10 mouse cellular contexts compared by ENCODE assay signal in the genomic region with DNA sequence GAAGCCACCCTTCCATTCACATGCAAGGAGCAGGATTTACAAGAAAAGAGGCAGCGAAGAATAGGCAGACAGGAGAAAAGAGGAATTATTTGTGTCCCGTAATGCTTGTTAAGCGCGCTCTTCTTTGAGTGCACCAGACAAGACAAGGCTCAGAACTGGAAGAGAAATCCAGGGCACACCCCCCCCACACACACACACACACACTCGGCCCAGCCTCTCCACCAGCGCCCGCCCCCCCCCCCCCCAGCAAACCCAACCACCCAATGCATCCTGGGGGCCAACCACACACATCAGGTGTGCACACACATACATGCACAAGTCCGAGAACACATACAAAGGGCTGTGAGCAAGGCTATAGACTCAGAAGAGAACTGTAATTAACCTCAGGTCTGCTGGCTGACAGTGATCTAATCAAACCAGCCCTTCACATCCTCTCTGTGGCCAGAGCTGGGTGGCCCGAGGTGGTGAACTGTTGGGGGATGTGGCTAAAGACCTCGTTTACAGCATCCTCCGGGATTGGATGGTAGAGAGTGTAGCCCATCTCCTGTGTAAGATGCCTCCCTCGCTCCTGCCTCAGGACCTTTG.
DNase-seq lines count a peak whose midpoint lies in the region; ATAC-seq and TF ChIP-seq lines count a peak whose summit lies in the region.
"Had no signal": no experiment of that assay in that cellular context is flagged by ENCODE, and none has a peak within 500 bp of the region (broad histone marks: within the 10 kb centered on the region; RNA-seq: fewer than 3 reads in every experiment).

No protein-coding gene starts in this region.

- peaks cover 56% of the 10 kb centered on the region for H3K27me3 ChIP-seq in lung, embryonic 15.5 days
- H3K27me3 ChIP-seq in lung, postnatal 0 days (replicated peaks; ENCODE audit: insufficient read depth, low read length), result peaks cover 5% of the 10 kb centered on the region; the same call in 1 of the 2 replicates
- no peaks in the 10 kb centered on the region for H3K27me3 ChIP-seq in forebrain, embryonic 16.5 days (replicated peaks; ENCODE audit: control insufficient read depth, insufficient read depth, low read length)
- peaks cover 71% of the 10 kb centered on the region for H3K27me3 ChIP-seq in limb, embryonic 15.5 days

- ATAC-seq in lung, embryonic 15.5 days (ENCODE audit: borderline replicate concordance, extremely low read depth, low FRiP score, low TSS enrichment), result no peak
- no peak for ATAC-seq in lung, postnatal 0 days
- peak; percentile 46 for ATAC-seq in forebrain, embryonic 16.5 days
- ATAC-seq in limb, embryonic 15.5 days (ENCODE audit: insufficient number of reproducible peaks, low FRiP score, low TSS enrichment, low read depth), result no peak
- no peak for ATAC-seq in activated CD4-positive, CD25-positive, alpha-beta regulatory T cell, adult 4 months
- ATAC-seq: liver, postnatal 0 days had no signal

- H3K36me3 ChIP-seq in lung, embryonic 15.5 days, result no peaks in the 10 kb centered on the region
- H3K36me3 ChIP-seq in lung, postnatal 0 days (ENCODE audit: insufficient read depth, low read length), result no peaks in the 10 kb centered on the region
- no peaks in the 10 kb centered on the region for H3K36me3 ChIP-seq in forebrain, embryonic 16.5 days (ENCODE audit: control insufficient read depth, insufficient read depth)
- H3K36me3 ChIP-seq in limb, embryonic 15.5 days, result no peaks in the 10 kb centered on the region

- TF ChIP-seq EP300 in lung, postnatal 0 days (IDR thresholded peaks at IDR 0.05), result no peak

- no peak overlapping the region for H3K4me3 ChIP-seq in lung, embryonic 15.5 days
- H3K4me3 ChIP-seq in lung, postnatal 0 days (ENCODE audit: low read depth, low read length), result no peak overlapping the region
- H3K4me3 ChIP-seq in forebrain, embryonic 16.5 days (replicated peaks; ENCODE audit: low read length), result peak overlapping the region; percentile 33
- peak overlapping the region; percentile 15; the same call in 1 of the 2 replicates for H3K4me3 ChIP-seq in limb, embryonic 15.5 days

- no peak for DNase-seq in lung, postnatal 0 days (ENCODE audit: low spot score)
- DNase-seq in adipocyte (ENCODE audit: low spot score) (no peak), MN1 (ENCODE audit: low spot score) (no peak)
- DNase-seq in lung, postnatal 36 days, result no peak
- DNase-seq: kidney, adult 18-20 months; liver, postnatal 0 days had no signal

- H3K4me2 ChIP-seq in lung, embryonic 15.5 days, result peak overlapping the region; percentile 33
- no peak overlapping the region for H3K4me2 ChIP-seq in lung, postnatal 0 days (replicated peaks; ENCODE audit: low read depth, low read length)
- peak overlapping the region; percentile 68 for H3K4me2 ChIP-seq in forebrain, embryonic 16.5 days (ENCODE audit: low read length)
- H3K4me2 ChIP-seq in limb, embryonic 15.5 days, result peak overlapping the region; percentile 40

- no peak overlapping the region for H3K27ac ChIP-seq in lung, embryonic 15.5 days
- no peak overlapping the region for H3K27ac ChIP-seq in lung, postnatal 0 days (ENCODE audit: low read length)
- no peak overlapping the region for H3K27ac ChIP-seq in forebrain, embryonic 16.5 days (ENCODE audit: low read length)
- no peak overlapping the region for H3K27ac ChIP-seq in limb, embryonic 15.5 days

- no peak overlapping the region for H3K9ac ChIP-seq in lung, embryonic 15.5 days
- no peak overlapping the region for H3K9ac ChIP-seq in lung, postnatal 0 days (replicated peaks; ENCODE audit: low read depth)
- peak overlapping the region; percentile 67 for H3K9ac ChIP-seq in forebrain, embryonic 16.5 days (replicated peaks; ENCODE audit: low read depth, low read length)
- no peak overlapping the region for H3K9ac ChIP-seq in limb, embryonic 15.5 days
- H3K9ac ChIP-seq: liver, postnatal 0 days had no signal

- 25% methylated on average over 12 of the region's 12 CpGs for WGBS in lung, embryonic 15.5 days
- WGBS in lung, postnatal 0 days, result 23% methylated on average over 12 of the region's 12 CpGs
- 8% methylated on average over 11 of the region's 12 CpGs for WGBS in forebrain, embryonic 16.5 days
- WGBS in limb, embryonic 15.5 days, result 16% methylated on average over 11 of the region's 12 CpGs

- no peak for TF ChIP-seq CTCF in lung, postnatal 0 days (IDR thresholded peaks at IDR 0.05)

- no peaks in the 10 kb centered on the region for H3K9me3 ChIP-seq in lung, embryonic 15.5 days
- H3K9me3 ChIP-seq in lung, postnatal 0 days (ENCODE audit: low read length), result no peaks in the 10 kb centered on the region
- no peaks in the 10 kb centered on the region for H3K9me3 ChIP-seq in forebrain, embryonic 16.5 days (ENCODE audit: control insufficient read depth, low read length)
- H3K9me3 ChIP-seq in limb, embryonic 15.5 days, result no peaks in the 10 kb centered on the region

- H3K4me1 ChIP-seq in lung, embryonic 15.5 days, result no peaks in the 10 kb centered on the region
- no peaks in the 10 kb centered on the region for H3K4me1 ChIP-seq in lung, postnatal 0 days (ENCODE audit: insufficient read depth, low read depth, low read length)
- H3K4me1 ChIP-seq in forebrain, embryonic 16.5 days (replicated peaks; ENCODE audit: control insufficient read depth, insufficient read depth, low read length), result peaks cover 13% of the 10 kb centered on the region
- H3K4me1 ChIP-seq in limb, embryonic 15.5 days, result peaks cover 7% of the 10 kb centered on the region

Comparison
In these comparisons a context has a peak if more than half of its experiments do, and no peak if none do; other contexts are left out.
1. H3K4me3 ChIP-seq: peak in forebrain, embryonic 16.5 days (single experiment) and limb, embryonic 15.5 days (single experiment); none in lung, embryonic 15.5 days (single experiment) and lung, postnatal 0 days (single experiment).